Mouse (Mus musculus): ENCODE results near the gene Cul5.

Gene Cul5

DNA sequence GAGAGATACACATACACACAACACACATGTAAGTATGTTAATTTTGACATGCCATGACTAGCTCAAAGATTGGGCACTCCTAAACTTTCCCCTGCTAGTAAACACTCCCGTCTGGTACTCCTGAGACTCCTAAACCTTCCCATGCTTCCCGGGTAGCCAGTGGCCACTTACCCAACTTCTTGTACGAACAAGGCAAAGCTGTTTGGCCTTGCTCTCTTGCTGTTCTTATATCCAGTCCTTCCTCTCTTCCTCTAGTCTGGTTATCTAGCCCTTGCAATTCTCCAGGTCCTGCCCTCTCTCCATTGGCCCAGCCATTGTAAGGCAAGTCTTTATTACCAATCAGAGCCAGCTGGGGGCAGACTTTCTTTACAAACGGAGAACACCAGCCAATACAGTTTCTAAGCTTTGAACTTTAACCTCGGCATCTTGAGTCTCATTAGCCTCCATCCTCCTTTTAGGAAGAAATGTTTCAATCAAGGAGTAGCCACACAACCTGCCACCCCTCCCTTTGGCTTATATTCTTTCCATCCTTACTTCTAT, at the start of gene Cul5:
Cul5 (minus strand) TSS at position 335 of the 540 bp plus-strand sequence.
- in situ Hi-C loops (cut with MboI, MseI), result loop anchor here (5.0 to 10.0 kb wide), 2 partner anchors 57 to 75 kb away; partner anchors contain the start of gene Acat1

DNA sequence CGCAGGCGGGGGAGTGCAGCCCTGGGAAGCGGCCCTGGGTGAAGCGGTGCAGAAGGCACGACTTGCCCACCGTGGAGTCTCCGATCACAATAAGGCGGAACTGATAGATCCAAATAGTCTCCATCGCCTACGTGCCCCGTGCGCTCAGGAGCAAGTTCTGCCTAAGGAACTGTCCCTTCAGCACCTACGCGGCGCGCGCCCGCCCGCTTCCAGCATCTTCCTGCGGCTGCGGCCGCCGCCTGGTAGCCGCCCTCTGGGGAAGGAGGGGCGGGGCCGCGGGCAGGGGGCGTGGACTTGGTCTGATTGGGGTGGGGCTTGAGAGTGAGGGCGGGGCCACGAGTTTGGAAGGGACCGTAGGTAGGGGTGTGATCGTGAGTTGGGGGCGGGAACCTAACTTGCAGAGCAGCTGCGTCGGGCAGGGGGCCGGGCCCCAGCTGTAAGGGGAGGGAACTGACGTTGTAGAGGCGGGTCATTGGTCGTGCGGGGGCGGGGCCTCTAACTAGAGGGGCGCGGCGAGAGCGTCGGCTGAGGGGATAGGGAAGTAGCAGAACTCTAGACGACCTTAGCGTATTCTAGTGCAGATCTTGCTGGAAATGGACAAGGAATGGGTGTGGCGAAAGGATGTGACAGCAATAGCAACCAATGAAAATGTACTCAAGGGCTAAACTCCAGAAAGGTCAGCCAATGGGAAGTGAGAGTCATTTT, 36.3 kb upstream of the Cul5 start, which contains the start of gene Rab39:
Rab39 (minus strand) TSS at position 241 of the 705 bp plus-strand sequence.
- in situ Hi-C loops (cut with MboI, MseI), result loop anchor here (5.0 kb wide), 1 partner anchor 51 kb away; no protein-coding TSS in a partner anchor

DNA sequence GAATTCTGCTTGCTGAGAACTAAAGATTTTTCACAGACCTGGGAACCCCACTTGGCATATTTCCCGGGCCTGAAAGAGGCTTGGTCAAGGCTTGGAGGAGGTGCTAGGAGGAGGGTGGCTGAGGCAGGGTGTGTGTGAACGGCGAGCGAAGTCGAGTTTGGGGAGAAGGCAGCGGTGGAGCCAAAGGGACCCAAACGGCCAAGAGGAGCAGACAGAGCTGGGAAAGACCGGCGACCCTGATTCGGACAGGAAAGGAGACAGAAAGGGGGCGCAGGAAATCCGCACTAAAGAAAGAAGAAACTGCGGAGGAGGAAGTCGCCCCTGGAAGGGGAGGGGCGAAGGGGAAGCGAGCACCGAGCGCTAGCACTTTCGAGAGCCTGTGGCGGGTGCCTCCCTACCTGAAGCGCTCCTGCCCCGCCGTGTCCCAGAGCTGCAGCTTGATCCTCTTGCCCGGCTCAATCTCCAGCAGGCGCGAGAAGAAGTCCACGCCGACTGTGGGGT, 35.7 kb upstream of the Cul5 start:
- in situ Hi-C loops (cut with MboI, MseI), result loop anchor here (5.0 kb wide), 1 partner anchor 52 kb away; no protein-coding TSS in a partner anchor

DNA sequence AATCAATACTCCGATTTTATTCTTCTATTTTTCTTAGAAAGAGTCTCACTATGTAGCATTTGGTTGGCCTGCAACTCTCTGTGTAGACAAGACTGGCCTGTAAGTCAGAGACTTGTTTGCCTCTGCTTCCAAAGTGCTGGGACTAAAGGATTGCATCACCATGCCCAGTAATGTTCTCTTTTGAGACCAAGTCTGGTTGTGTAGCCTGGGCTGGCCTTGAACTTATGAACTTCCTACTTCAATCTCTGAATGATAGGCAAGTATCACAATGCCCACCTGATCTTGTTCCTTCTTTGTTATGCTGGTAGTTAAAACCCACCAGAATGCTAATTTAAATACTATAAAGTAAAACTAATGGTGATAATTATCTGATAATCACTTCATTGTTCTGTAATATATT, 33.2 kb upstream of the Cul5 start:
- in situ Hi-C loops (cut with MboI, MseI), result no loop called here

DNA sequence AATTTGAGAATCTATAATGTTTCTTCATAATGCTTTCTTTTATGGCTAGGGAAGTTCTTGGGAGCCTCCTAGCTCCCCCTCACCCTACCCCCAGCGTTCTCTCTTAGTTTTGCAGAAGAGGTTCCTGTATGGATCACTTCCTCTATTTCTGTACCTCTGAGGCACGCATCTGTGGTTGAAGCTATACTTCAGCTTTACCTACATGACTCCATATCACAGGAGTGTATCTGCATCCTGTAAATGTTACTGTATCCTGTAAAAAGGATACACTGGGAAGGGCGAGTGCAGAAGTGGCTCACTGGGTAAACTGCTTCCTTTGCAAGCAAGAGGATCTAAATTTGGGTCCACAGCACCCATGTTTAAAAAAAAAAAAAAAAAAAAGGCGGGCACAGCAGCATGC, 30.7 kb upstream of the Cul5 start:
- in situ Hi-C loops (cut with MboI, MseI), result no loop called here

DNA sequence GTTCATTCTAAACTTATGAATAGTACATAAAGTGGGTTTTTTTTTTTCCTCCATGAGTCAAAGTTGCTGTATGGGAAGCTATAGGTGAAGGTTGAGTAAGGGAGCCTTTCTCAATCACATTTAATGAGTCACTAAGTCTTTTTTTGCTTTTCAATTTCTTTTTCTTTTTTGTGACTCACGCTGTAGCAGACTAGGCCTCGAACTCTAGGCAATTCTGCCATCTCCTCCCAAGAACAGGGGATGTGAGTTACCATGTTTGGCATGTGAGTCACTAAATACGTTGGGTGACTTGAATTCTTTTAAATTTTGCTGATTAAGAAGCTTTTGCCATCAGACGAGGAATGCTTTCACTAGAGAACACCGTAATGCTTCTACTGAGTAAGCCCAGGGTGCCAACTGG, 26.0 kb upstream of the Cul5 start:
- in situ Hi-C loops (cut with MboI, MseI), result no loop called here

DNA sequence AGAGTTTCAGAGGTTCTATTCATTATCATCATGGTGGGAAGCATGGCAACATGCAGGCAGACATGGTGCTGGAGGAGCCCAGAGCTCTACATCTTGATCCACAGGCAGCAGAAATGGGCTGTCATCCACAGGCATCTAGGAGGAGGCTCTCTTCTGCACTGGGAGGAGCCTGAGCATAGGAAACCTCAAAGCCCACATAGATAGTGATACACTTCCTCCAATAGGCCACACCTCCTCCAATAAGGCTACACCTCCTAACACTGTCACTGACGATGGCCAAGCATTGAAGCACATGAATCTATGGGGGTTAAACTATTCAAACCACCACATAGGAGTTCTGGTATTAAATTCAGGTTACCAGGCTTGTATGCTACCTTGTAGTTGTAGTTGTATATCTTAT, 23.9 kb upstream of the Cul5 start:
- in situ Hi-C loops (cut with MboI, MseI), result no loop called here

DNA sequence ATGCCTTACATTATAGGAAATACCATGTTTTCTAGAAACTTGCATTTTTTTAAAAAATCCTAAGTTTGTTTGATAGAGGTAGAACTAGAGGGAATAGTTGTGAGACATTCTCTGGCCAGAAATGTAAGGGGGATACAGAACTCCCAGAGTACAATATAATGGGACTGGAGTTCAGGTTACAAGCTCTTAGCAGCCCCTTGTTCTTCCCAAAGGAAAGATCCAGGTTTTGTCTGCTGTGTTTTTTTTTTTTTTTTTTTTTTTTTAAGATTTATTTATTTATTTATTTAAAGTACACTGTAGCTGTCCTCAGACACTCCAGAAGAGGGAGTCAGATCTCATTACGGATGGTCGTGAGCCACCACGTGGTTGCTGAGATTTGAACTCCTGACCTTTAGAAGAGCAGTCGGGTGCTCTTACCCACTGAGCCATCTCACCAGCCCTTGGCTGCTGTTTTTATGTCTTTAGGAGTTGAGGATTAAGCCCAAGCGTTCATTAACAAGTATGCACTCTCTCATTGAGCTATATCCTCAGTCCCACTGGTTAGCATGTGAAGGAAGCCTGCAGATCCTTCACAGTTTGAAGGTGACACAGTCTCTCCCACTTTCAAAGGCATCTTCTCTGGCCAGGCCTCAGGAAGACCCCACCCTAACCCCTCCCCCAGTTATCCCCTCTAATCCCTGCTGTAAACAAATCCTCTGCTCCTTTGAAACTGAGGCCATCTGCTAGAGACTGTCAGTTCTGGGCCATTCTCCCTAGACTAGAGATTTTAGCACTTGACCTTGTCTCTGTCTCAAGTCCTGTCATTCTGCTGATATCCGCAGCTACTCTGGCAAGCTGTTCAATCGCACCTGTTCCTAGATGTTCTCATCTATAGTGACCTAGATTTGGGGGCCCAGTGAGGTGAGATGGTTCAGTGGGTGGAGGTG, 22.2 kb upstream of the Cul5 start:
- in situ Hi-C loops (cut with MboI, MseI), result no loop called here

DNA sequence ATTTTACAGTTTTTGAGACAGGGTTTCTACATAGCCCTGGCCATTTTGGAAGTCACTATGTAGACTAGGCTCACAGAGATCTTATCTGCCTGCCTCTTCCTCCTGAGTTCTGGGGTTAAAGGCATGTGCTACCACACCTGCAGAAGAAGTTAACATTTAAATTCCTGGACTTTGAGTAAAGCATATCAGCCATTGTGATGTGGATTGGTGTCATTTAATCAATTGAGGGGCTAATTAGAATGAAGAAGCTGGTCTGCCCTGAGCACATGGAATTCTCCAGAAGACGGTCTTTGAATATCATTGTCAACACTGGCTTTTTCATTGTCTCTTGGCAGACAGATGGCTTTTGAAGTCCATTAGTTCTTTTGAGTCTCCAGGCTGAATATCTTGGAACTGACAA, 11.0 kb upstream of the Cul5 start:
- in situ Hi-C loops (cut with MboI, MseI), result no loop called here

DNA sequence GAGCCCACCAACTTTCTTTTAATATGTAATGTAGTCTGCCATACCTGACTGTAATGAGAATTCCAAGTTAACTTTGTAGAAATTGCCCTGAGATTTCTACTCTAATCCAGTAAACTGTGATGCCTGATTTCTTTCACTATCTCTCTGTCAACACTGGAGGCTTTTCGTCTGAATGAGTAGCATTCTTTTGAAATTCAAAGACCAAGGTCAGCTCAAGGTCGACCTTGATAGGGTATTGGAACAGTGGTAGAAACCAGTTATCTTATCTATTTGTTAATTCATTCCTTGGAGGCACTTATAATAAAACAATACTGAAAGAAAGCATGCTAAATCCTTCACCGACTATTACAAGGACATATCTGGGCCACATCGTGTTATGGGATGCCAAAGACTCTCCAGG, 7.1 kb upstream of the Cul5 start:
- in situ Hi-C loops (cut with MboI, MseI), result no loop called here

DNA sequence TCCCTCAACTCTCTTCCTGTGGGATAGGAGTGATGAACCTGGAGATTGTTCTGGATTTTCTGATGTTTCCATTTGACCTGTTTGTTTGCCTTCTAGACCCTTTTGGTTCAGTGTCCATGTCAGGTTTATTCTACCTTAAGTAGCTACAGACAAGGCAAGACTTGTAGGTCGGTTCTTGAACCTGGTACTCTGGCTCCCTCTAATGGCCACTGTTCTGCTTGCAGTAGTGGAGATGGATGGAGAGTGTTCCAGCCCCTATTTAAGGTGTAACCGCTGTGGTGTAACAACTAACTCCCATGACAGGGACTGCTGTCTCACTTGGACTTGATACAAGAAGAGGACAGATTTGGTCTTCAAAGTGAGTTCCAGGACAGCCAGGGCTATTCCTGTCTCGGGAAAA, 3.8 kb upstream of the Cul5 start:
- in situ Hi-C loops (cut with MboI, MseI), result no loop called here

DNA sequence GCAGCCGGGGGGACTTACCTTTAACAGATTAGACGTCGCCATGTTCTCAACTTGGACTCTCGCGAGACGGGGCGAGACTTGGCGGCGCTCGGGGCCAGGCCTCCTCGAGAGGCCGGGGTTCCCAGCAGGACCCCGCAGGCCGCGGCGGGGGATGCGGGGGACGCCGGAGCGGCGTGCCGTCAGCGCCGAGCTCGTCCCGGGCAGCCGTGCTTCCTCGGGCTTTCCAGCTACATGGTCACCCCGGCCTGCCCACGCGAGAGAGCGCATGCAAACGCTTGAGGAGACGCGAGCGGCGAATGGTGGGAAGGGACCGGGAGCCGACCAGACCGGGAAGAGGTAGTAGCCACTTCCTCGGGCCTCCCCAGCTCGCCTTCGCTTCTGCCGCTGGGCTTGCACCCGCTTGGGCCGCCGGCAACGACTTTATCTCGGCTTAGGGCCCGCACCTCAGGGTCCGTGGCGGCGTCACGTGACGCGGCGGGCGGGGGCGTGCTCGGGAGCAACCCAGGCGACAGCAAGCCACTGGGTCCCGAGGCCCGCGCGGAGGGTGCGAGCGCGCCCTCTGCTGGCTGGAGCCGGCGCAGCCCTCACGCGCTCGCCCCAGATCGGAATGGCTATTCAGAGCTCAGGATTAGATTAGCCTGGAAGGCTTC, 2.7 kb downstream of the Cul5 start:
- in situ Hi-C loops (cut with MboI, MseI), result loop anchor here (5.0 to 10.0 kb wide), 2 partner anchors 55 to 72 kb away; partner anchors contain the start of gene Acat1

DNA sequence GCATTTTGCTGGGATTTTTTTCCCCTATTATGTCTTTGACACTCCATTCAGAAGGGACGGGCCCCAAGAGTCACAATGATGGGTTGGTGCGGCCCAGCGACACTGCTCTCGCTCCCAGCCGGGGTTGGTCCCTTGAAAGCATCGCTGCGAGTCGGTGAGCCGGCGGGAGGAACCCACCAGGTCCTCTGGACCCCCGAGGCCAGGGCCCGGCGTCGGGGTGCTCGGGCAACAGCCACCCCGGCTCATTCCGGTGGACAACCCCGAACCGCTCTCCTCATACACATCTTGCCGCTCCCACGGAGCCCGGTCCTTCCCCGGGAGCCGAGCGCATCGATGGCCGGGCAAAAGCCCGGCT, 3.2 kb downstream of the Cul5 start:
- in situ Hi-C loops (cut with MboI, MseI), result loop anchor here (5.0 to 10.0 kb wide), 2 partner anchors 54 to 72 kb away; partner anchors contain the start of gene Acat1

DNA sequence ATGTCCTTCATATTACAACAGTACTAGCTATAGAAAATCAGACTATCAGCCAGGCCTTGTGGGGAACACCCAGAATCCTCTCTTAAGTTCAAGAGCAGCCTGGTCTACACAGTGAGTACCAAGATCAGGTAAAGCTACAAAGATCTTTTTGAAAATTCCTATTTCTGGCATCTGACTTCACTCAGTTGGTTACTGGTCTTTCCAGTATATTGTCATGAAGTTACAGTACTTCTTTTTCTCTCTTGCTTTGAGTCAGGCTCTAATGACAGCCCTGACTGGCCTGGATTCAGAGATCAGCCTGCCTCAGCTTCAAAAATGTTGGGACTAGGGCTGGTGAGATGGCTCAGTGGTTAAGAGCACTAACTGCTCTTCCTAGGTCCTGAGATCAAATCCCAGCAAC, 4.4 kb downstream of the Cul5 start:
- in situ Hi-C loops (cut with MboI, MseI), result loop anchor here (5.0 to 10.0 kb wide), 2 partner anchors 53 to 71 kb away; partner anchors contain the start of gene Acat1

DNA sequence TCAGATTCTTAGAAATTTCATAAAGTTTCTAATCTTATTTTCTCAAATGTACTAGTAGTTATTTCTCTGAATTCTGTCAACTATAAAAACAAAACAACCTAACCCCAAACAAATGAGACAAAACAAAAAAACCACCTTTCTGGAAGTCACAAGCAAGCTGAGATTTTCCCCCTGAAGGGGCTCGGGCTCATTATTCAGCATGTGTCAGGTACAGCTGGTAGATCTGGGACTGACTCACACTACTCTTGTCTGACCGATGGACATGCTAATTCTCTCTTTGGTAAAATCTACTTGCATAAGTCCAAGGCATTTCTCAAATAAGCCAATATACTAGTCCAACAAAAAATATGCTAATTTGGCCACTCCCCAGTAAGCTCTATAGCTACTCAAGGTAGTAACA, 5.0 kb downstream of the Cul5 start:
- in situ Hi-C loops (cut with MboI, MseI), result loop anchor here (5.0 to 10.0 kb wide), 2 partner anchors 53 to 70 kb away; partner anchors contain the start of gene Acat1

DNA sequence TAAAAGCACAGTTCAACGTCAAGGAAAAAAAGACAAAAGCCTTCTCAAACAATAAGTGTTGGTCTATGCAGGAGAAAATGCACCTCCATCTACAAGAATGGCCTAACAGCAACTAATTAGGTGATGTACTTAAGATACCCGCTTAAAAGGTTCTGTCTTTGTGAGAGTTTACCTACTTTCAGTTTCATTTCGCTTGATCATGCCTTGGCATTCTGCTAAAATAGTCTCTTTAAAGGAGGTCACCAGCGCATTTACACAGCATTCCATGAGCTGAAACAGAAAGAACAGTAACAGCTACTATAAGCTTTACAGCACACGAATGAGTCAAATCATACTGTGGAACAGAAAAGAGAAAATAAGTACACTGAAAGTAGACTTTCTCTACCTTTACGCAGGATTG, 35.0 kb downstream of the Cul5 start:
- in situ Hi-C loops (cut with MboI, MseI), result no loop called here

DNA sequence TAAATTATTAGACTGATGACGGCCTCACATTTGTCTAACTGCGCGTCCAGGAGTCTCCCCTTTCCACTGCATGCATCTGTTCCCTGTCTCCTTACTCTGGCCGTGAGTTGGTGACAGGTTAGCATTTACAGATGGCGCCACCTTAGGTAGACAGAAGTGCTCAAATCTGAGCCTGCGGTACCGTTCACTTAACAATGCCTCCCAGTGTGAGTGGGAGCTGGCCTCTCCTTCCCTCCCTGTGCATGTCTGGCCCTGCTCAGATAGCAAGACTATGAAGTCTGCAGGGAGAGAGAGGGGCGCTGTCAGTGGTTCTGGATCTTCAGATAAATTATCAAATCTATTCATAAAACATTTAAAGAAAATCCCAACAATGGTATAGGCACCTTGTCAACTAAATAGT, 54.6 kb downstream of the Cul5 start:
- in situ Hi-C loops (cut with MboI, MseI), result no loop called here

DNA sequence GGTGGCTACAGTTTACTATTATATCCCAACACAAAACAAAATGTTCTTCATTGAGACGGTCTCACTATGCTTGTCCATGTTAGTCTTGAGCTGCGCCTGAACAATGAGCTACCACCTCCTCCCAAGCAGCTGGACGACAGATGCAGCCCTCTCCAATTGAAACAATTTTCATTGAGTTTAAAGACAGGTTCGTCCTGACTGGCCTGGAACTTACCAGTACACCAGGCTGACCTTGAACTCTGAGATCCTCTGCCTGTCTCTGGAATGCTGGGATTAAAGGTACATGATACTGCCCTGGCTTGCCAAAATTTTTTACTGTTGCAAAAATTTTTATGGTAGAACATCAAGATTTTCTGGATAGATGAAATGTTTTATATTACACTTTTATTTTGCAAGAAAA, 55.5 kb downstream of the Cul5 start:
- in situ Hi-C loops (cut with MboI, MseI), result loop anchor here (5.0 kb wide), 1 partner anchor 53 kb away; no protein-coding TSS in a partner anchor

DNA sequence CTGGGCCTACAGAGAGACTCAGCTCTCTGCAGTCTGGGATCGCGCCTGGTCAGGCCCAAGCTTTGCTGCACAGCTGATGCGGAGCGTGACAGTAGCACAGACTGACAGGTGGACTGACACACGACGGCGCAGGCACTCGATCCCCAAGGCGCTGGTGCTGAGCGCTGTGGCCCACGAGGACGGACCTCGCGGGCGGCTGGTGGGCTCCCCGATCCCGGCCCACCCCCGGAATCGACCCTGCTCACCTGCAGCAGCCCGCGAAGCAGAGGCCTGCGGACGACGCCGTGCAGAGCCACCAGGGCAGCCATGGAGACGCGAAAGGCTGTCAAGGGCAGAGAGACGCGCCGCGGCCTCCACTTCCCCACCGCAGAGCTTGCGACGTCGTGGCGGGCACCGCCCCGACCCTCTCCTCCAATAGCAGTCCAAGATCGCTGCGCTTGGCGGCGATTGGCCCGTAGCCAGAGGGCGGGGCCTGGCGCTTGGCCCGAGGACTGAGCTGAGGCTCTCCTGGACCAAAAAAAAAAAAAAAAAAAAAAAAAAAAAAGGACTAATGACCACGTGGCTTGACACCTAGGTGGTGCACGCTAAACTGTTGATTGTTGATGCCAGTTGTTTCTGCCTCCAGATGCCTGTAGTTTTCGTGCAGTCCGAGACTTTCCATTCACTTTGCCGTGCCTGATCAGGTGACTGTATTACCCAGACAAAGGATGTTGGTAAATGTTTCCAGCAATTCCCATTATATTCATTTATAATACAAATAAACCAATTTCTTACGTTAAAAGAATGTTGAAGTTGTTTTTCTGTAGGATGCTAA, 59.6 kb downstream of the Cul5 start, which contains the start of gene Acat1:
Acat1 (minus strand) TSS at position 415 of the 814 bp plus-strand sequence.
- in situ Hi-C loops (cut with MboI, MseI), result loop anchor here (5.0 kb wide), 1 partner anchor 57 kb away; no protein-coding TSS in a partner anchor

DNA sequence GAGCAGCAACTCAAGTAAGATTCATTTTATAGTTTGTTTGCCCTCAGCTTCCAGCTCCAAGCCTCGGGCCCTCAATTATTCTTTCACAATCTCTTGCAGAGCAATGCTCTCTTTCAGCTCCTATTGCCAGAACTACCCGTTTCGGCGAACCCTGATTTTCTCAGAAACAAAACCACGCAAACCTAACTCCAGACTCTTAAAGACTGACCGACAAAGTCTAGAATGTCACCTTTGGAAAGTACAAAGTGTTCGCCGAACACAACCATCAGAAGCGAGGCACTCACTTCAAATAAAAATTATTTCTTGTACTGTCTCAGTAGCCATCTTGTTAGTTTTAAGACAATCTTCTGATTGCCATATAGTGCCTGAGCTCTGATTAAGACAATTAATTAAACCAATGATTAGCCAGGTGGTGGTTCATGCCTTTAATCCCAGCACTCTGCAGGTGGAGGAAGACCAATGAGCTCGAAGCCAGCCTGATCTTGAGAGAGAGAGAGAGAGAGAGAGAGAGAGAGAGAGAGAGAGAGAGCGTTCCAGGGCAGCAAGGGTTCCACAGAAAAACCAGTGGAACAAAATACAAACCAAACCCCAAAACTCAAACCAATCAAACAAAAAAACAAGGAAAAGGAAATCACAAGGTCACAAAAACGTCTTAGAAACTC, 60.4 kb downstream of the Cul5 start:
- in situ Hi-C loops (cut with MboI, MseI), result no loop called here

Data from T-helper 2 cell (primary cell).